Mouse (Mus musculus) heart, postnatal 0 days (tissue): ENCODE data around the gene Pidd1.

ENCODE experiments used
- CTCF ChIP-seq: IDR thresholded peaks from 2 replicates; pipeline ENCODE4 v1.5.1; 2016; ENCODE audit warnings: antibody characterized with exemption, control low read depth, low read depth
- EP300 ChIP-seq: IDR thresholded peaks from 2 replicates; pipeline ENCODE4 v1.6.1; 2016; ENCODE audit warnings: antibody characterized with exemption, low read depth

- TF ChIP-seq CTCF (no peak), EP300 (peak; percentile 31; the same call in 1 of the 2 replicates)
Measured at GRCm38 (mm10) chr7:141463824-141464602, 20.2 kb upstream of the Pidd1 start.
